In genomic region chr11:36911406-36911805, GRCm38 (mm10) we compare ENCODE assay signal across 10 mouse cellular contexts.
DNase-seq lines count a peak whose midpoint lies in the region; ATAC-seq and TF ChIP-seq lines count a peak whose summit lies in the region.
"Had no signal": no experiment of that assay in that cellular context is flagged by ENCODE, and none has a peak within 500 bp of the region (broad histone marks: within the 10 kb centered on the region; RNA-seq: fewer than 3 reads in every experiment).

No protein-coding gene starts in this region.

- no peaks in the 10 kb centered on the region for H3K9me3 ChIP-seq in heart, postnatal 0 days (replicated peaks; ENCODE audit: control insufficient read depth, low read length)
- H3K9me3 ChIP-seq: hindbrain, embryonic 15.5 days had no signal

- H3K36me3 ChIP-seq in heart, postnatal 0 days (replicated peaks; ENCODE audit: control insufficient read depth, insufficient read depth, low read length), result no peaks in the 10 kb centered on the region
- no peaks in the 10 kb centered on the region for H3K36me3 ChIP-seq in small intestine, adult 2 months (ENCODE audit: control insufficient read depth, insufficient read depth, low read length)
- H3K36me3 ChIP-seq: hindbrain, embryonic 15.5 days had no signal

- no peaks in the 10 kb centered on the region for H3K27me3 ChIP-seq in heart, postnatal 0 days (ENCODE audit: control insufficient read depth, insufficient read depth, low read length)
- H3K27me3 ChIP-seq in small intestine, adult 2 months (ENCODE audit: control insufficient read depth, insufficient read depth, low read length), result no peaks in the 10 kb centered on the region
- H3K27me3 ChIP-seq: hindbrain, embryonic 15.5 days had no signal

- H3K27ac ChIP-seq in heart, postnatal 0 days (ENCODE audit: low read depth), result no peak overlapping the region
- H3K27ac ChIP-seq in cortical plate, adult 2 months (ENCODE audit: insufficient read depth, low read length), result no peak overlapping the region
- no peak overlapping the region for H3K27ac ChIP-seq in small intestine, adult 2 months (ENCODE audit: insufficient read depth, low read depth, low read length)
- H3K27ac ChIP-seq: hindbrain, embryonic 15.5 days had no signal

- 74% methylated on average over 4 of the region's 4 CpGs for WGBS in heart, postnatal 0 days
- 76% methylated on average over 4 of the region's 4 CpGs for WGBS in small intestine, adult 2 months

- no peak overlapping the region for H3K9ac ChIP-seq in heart, postnatal 0 days (replicated peaks; ENCODE audit: low read depth, low read length)
- H3K9ac ChIP-seq: hindbrain, embryonic 15.5 days had no signal

- no peak overlapping the region for H3K4me3 ChIP-seq in heart, postnatal 0 days (ENCODE audit: low read depth, low read length)
- H3K4me3 ChIP-seq in cortical plate, adult 2 months (ENCODE audit: insufficient read depth, low read length), result no peak overlapping the region
- H3K4me3 ChIP-seq in small intestine, adult 2 months (ENCODE audit: low read depth, low read length), result no peak overlapping the region
- H3K4me3 ChIP-seq: hindbrain, embryonic 15.5 days had no signal

- no peak for DNase-seq in heart, postnatal 0 days (ENCODE audit: low spot score)
- no peak for DNase-seq in heart, postnatal 25 days (ENCODE audit: low spot score)
- peak; percentile 22 for DNase-seq in right cerebral cortex, postnatal 4 days
- no peak for DNase-seq in right cerebral cortex, postnatal 36 days (ENCODE audit: low spot score in 2 of 2)
- DNase-seq in right cerebral cortex, postnatal 25 days, result no peak
- DNase-seq in MN1 (ENCODE audit: low spot score), result no peak

- TF ChIP-seq POLR2A in cortical plate, adult 2 months (IDR thresholded peaks at IDR 0.05; ENCODE audit: extremely low read depth, insufficient read depth, low read length), result no peak
- TF ChIP-seq POLR2A in small intestine, adult 2 months (IDR thresholded peaks at IDR 0.05; ENCODE audit: low read depth, low read length), result no peak

- H3K4me2 ChIP-seq in heart, postnatal 0 days (ENCODE audit: low read depth, low read length), result no peak overlapping the region
- H3K4me2 ChIP-seq: hindbrain, embryonic 15.5 days had no signal

- ATAC-seq in heart, postnatal 0 days (ENCODE audit: insufficient read depth, low read depth), result no peak
- ATAC-seq: forebrain, embryonic 16.5 days had no signal

- TF ChIP-seq CTCF in heart, postnatal 0 days (IDR thresholded peaks at IDR 0.05; ENCODE audit: low read depth), result peak; percentile 44
- peak; percentile 36; the same call in 1 of the 2 replicates for TF ChIP-seq CTCF in cortical plate, adult 2 months (IDR thresholded peaks at IDR 0.05; ENCODE audit: extremely low read depth, insufficient read depth, low read length)
- peak; percentile 34; the same call in 1 of the 2 replicates for TF ChIP-seq CTCF in small intestine, adult 2 months (IDR thresholded peaks at IDR 0.05; ENCODE audit: extremely low read depth, insufficient read length, insufficient replicate concordance, low read depth, low read length)

- no peaks in the 10 kb centered on the region for H3K4me1 ChIP-seq in heart, postnatal 0 days (ENCODE audit: control insufficient read depth, insufficient read depth)
- no peaks in the 10 kb centered on the region for H3K4me1 ChIP-seq in cortical plate, adult 2 months (ENCODE audit: control insufficient read depth, insufficient read depth, low read length)
- H3K4me1 ChIP-seq in small intestine, adult 2 months (ENCODE audit: control insufficient read depth, insufficient read depth, insufficient read length, low read length), result no peaks in the 10 kb centered on the region
- H3K4me1 ChIP-seq: hindbrain, embryonic 15.5 days had no signal

- intact Hi-C loops in heart, postnatal 25 days (cut with DNase I), result no loop called here

- TF ChIP-seq EP300 in heart, postnatal 0 days (IDR thresholded peaks at IDR 0.05; ENCODE audit: low read depth), result no peak
